Mouse (Mus musculus): ENCODE measurements at regions not wholly inside any gene's neighbourhood (a gene's known extent, or its start where the extent isn't known, plus 50 kb on each side); places are given as distances from the start of the nearest gene placed in this dataset.

DNA sequence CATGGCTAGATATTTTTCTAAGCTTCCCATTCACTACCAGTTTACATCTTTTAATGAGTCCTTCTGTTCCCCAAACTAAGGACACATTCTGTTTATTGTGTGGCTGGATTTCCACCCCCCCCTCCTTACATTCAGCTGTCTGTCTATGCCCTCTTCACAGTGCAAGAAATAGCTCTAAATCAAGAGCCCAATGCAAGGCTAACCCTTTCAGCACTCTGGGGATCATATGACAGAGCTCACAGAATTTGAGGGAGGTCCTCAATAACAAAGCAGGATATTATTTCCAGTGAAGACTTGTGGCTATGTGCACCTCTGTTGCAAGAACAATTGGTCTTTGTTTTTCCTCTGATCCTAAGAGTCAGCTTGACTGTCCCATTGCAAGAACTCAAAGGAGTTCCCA lies 874.1 kb upstream of the Gje1 start:
- Histone ChIP-seq H3K4me3 (replicated peaks) (no peak overlapping the region), H3K36me3 (no peaks in the 10 kb centered on the region), H3K4me1 (replicated peaks) (no peaks in the 10 kb centered on the region), H3K27ac (no peak overlapping the region), H3K27me3 (replicated peaks) (no peaks in the 10 kb centered on the region), H3K4me2 (replicated peaks) (no peak overlapping the region), H3K9ac (no peak overlapping the region), H3K9me3 (no peaks in the 10 kb centered on the region)
- peak; percentile 51; the same call in 1 of the 2 replicates for ATAC-seq

DNA sequence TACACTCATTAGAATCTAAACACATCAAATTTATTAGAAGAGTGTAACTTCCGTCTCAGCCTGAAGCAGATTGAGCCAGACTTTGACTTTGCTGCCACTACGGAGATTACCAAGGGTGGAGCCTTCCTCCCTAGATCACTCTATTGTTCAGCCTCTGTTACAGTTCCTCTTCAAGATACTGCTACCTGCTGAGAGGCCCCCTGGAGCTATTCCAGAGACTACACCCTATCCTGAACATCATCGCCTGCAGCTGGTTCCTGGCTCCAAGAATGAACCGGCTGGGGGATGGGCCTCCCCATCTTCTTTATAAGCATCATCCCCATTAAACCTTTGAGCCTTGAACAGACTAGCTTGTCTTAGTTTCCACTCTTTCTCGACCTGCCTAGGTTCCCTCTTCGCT lies 868.1 kb upstream of the Gje1 start:
- no peaks in the 10 kb centered on the region for H3K36me3 ChIP-seq
- H3K27ac ChIP-seq, result no peak overlapping the region
- no peaks in the 10 kb centered on the region for H3K4me1 ChIP-seq (replicated peaks)
- no peak overlapping the region for H3K4me2 ChIP-seq (replicated peaks)
- H3K4me3 ChIP-seq (replicated peaks), result no peak overlapping the region
- 72% methylated on average over 6 of the region's 6 CpGs for WGBS
- no peaks in the 10 kb centered on the region for H3K27me3 ChIP-seq (replicated peaks)
- H3K9ac ChIP-seq, result no peak overlapping the region
- H3K9me3 ChIP-seq, result no peaks in the 10 kb centered on the region
- no peak for ATAC-seq

DNA sequence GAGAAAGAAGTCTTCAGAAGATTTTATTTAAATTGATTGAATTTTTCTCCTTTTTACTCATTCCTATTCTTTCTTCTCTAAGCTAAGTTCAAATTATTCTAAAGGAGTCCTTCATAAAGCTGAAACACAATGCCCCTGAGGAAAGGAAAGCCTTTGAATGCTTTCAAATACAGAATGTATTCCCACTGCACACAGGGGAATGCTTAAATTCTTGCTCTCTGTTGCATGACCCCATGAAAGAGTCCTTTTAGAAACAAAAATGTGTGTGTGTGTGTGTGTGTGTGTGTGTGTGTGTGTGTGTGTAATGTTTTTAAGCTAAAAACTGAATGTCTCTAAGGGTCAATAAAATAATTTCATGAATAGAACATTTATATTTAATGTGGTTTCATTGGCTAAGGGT lies 846.1 kb upstream of the Gje1 start:
- no peaks in the 10 kb centered on the region for H3K9me3 ChIP-seq
- H3K27me3 ChIP-seq (replicated peaks), result no peaks in the 10 kb centered on the region
- no peak for ATAC-seq
- H3K4me3 ChIP-seq (replicated peaks), result no peak overlapping the region
- H3K36me3 ChIP-seq, result no peaks in the 10 kb centered on the region
- no peak overlapping the region for H3K27ac ChIP-seq
- no peak overlapping the region for H3K9ac ChIP-seq
- no peaks in the 10 kb centered on the region for H3K4me1 ChIP-seq (replicated peaks)
- no peak overlapping the region for H3K4me2 ChIP-seq (replicated peaks)

DNA sequence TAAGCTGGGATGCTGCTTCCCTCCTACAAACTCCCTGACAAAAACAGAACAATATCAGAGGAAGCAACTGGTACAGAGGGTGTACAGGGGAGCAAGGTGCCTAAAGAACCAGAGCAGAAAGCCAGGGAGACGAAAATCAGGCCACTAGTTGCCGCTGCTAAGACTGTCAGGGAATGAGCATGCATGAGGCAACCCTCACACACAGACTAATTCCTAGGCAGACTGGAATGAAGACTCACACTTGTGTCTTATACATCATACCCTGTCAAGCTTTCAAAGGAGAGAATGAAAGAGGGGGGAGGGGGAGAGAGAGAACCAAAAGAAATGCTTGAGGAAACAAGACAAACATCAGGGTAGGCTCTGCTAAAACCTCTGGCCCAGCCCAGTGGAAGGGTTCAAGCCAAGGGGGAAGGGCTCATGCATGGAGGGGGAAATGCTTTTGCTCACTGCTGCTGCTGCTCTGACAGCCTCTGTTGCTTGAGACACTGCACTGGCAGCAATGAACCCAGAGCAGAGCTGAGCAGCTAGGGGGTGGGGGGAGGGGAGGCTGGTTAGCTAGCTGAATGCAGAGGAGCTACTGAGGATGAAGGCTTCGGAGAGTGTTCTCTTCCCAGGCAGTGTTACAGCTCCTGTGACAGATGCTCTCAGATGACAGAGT lies 835.5 kb upstream of the Gje1 start:
- WGBS, result 43% methylated on average over 3 of the region's 3 CpGs

DNA sequence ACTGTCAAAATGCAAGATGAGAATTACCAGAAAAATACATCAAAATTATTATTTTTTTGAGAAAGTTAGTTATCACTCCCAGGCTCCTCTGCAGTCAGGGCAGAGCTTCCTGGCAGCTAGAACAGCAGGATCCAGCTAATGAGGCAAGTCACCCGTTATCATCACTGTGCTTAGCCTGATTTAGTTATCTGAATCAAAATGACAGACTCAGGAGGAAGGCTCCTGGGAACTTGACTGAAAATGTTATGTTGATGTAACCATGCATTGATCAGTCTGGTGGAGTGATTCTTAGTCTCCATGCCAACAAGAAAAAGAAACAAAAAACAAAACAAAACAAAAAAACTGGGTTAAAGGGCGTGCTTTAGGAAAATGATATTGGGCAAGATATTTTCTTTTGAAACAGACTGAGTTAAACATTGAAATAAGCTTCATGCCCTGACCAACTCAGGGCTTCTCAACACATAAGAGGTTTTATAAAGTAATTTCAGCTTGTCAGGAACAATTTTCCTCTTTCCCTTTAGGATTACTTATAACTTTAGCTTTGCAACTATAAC lies 823.9 kb upstream of the Gje1 start:
- Histone ChIP-seq H3K4me3 (replicated peaks) (no peak overlapping the region), H3K4me2 (replicated peaks) (no peak overlapping the region), H3K27ac (no peak overlapping the region), H3K9me3 (no peaks in the 10 kb centered on the region), H3K27me3 (replicated peaks) (no peaks in the 10 kb centered on the region), H3K36me3 (no peaks in the 10 kb centered on the region), H3K9ac (no peak overlapping the region), H3K4me1 (replicated peaks) (no peaks in the 10 kb centered on the region)
- no peak for ATAC-seq
- WGBS, result 58% methylated on average over 2 of the region's 2 CpGs

More for the DNA sequence above, 835.5 kb upstream of the Gje1 start:
- H3K27ac ChIP-seq, result no peak overlapping the region
- no peak for ATAC-seq
- H3K4me1 ChIP-seq (replicated peaks), result no peaks in the 10 kb centered on the region
- H3K4me2 ChIP-seq (replicated peaks), result no peak overlapping the region
- no peaks in the 10 kb centered on the region for H3K9me3 ChIP-seq
- no peaks in the 10 kb centered on the region for H3K36me3 ChIP-seq
- H3K9ac ChIP-seq, result no peak overlapping the region
- no peaks in the 10 kb centered on the region for H3K27me3 ChIP-seq (replicated peaks)
- no peak overlapping the region for H3K4me3 ChIP-seq (replicated peaks)

DNA sequence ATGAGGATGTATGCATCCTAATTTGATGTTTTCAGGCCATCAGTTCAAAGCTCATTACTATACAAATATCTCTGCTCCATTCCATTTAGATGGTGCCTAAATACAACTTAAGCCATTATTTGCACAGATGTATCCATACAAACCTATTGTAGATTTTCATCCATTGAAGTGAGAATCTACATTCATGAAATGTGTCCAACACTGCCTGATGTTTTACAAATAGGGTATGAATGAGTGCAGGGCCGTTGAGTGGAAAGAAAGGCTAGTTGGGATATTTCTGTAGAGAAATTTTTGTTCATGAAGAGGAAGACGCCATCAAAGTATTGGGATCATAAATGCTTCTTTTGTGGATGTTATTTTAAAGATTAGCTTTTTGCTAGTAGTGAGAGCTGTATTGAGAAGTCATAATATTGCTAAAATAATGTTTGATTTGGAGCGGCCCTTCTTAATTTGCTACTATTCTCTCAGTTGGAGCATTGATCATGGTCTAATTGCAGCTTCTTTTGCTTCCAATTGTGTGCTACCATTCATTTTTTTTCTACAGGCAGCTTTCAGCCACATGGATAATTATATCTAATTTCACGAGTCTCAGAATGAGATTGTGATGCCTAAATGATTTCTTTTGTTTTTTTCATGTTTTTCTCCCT lies 822.9 kb upstream of the Gje1 start:
- H3K27me3 ChIP-seq (replicated peaks), result no peaks in the 10 kb centered on the region
- H3K4me1 ChIP-seq (replicated peaks), result no peaks in the 10 kb centered on the region
- no peak overlapping the region for H3K4me3 ChIP-seq (replicated peaks)
- ATAC-seq, result no peak
- no peak overlapping the region for H3K4me2 ChIP-seq (replicated peaks)
- no peak overlapping the region for H3K9ac ChIP-seq
- no peak overlapping the region for H3K27ac ChIP-seq
- 87% methylated on average over 4 of the region's 4 CpGs for WGBS
- no peaks in the 10 kb centered on the region for H3K36me3 ChIP-seq
- no peaks in the 10 kb centered on the region for H3K9me3 ChIP-seq

DNA sequence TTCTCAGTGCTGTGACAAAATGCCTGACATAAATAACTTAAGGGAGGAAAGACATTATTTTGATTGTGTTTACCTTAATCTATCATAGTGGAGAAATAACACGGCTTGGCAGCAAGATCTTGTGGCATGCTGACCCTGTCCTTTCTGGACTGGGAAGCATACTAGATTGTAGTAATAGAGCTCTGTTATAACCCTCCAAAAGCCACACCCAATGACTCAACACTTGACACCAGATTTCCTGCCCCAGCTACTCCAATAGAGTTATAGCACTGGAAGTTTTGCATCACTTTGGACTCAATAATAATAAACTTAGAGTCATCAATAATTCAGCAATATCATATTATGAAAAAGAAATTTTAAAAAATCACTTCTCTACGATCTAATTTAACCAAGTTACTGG lies 818.0 kb upstream of the Gje1 start:
- H3K4me1 ChIP-seq (replicated peaks), result no peaks in the 10 kb centered on the region
- no peaks in the 10 kb centered on the region for H3K9me3 ChIP-seq
- no peak overlapping the region for H3K27ac ChIP-seq
- no peak overlapping the region for H3K9ac ChIP-seq
- 74% methylated on average over 2 of the region's 2 CpGs for WGBS
- ATAC-seq, result peak; percentile 28; the same call in 1 of the 2 replicates
- H3K4me2 ChIP-seq (replicated peaks), result no peak overlapping the region
- H3K27me3 ChIP-seq (replicated peaks), result no peaks in the 10 kb centered on the region
- no peaks in the 10 kb centered on the region for H3K36me3 ChIP-seq
- H3K4me3 ChIP-seq (replicated peaks), result no peak overlapping the region

DNA sequence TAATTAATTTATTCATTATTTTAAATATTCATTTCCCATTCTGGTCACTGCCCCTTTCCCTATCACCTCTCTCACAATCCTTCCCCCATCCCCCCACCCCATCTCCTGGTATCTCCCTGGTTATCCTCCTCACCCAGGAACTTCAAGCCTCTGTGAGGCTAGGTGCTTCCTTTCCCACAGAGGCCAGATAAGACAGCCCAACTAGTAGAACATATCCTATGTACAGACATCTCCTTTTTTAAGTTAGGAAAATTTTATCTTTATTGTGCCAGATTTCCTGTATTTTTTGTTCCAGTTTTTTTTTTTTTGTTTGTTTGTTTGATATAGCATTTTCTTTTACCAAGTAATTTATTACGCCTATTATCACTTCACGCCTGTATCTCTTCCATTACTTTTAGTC lies 769.4 kb upstream of the Gje1 start:
- H3K4me1 ChIP-seq (replicated peaks), result no peaks in the 10 kb centered on the region
- 93% methylated on average over 2 of the region's 2 CpGs for WGBS
- H3K36me3 ChIP-seq, result no peaks in the 10 kb centered on the region
- no peak overlapping the region for H3K27ac ChIP-seq
- no peak overlapping the region for H3K4me3 ChIP-seq (replicated peaks)
- H3K9me3 ChIP-seq, result no peaks in the 10 kb centered on the region
- H3K9ac ChIP-seq, result no peak overlapping the region
- no peak overlapping the region for H3K4me2 ChIP-seq (replicated peaks)
- H3K27me3 ChIP-seq (replicated peaks), result no peaks in the 10 kb centered on the region
- no peak for ATAC-seq

DNA sequence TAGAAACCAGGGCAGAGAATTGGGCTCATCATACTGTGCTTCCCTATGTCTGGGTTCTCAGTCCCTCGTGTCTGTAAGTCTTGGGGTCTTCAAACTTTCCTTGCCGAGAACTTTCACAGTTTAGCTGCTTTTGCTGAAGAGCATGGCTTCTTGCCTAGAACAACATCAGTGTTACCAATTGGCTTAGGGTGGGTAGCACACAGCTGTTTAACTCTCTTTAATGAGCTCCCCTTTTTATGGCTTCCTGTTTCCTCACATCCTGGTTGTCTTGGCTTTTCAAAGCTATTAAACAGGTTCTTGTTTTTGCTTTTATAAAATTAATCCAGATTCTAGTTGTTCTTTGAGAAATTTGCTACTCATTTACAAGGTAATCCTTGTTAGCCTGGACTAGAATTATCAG lies 725.3 kb upstream of the Gje1 start:
- Histone ChIP-seq H3K4me2 (replicated peaks) (no peak overlapping the region), H3K36me3 (no peaks in the 10 kb centered on the region), H3K4me1 (replicated peaks) (no peaks in the 10 kb centered on the region), H3K9me3 (no peaks in the 10 kb centered on the region), H3K27me3 (replicated peaks) (no peaks in the 10 kb centered on the region), H3K4me3 (replicated peaks) (no peak overlapping the region), H3K27ac (no peak overlapping the region), H3K9ac (no peak overlapping the region)
- no peak for ATAC-seq
- WGBS, result 80% methylated on average over 2 of the region's 2 CpGs

DNA sequence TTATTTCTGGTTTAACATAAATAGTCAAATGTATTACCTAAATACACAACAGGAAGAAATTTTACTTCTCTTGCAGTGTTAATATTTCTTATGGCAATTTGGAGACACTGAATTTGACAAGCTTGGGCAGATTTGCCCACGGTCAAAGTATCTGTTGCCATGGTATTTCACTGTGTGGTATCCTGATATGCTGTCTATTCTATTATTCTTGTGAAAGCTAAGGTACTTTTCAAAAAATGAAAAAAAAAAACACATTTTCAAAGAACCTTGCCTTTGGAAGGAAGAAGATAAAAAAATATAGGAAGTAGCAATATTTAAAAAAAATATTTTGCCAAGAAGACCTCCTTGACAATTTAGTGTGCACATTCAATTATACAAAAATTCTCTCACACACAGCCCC lies 723.2 kb upstream of the Gje1 start:
- Histone ChIP-seq H3K36me3 (no peaks in the 10 kb centered on the region), H3K4me2 (replicated peaks) (no peak overlapping the region), H3K4me3 (replicated peaks) (no peak overlapping the region), H3K9ac (no peak overlapping the region), H3K27ac (no peak overlapping the region), H3K27me3 (replicated peaks) (no peaks in the 10 kb centered on the region), H3K4me1 (replicated peaks) (no peaks in the 10 kb centered on the region), H3K9me3 (no peaks in the 10 kb centered on the region)
- WGBS, result 76% methylated on average over 1 of the region's 1 CpGs
- ATAC-seq, result no peak

DNA sequence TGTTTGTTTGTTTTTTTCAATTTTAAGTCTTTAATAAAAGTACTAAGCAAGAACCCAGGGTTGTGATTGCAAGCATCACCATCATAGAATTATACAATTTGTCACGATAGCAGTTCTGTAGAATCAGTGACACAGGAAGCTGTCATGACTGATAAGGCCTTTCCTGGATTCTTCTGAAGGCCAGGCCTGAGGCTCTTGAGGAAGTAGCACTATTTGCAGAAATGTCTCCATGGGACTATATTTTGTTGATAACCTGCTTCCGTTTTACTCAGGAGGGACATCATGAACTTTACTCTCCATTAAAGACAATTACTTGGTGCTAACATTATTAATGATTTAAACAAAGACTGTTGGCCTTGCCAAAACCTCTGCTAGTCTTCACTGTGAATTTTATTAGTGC lies 708.7 kb upstream of the Gje1 start:
- Histone ChIP-seq H3K4me3 (replicated peaks) (no peak overlapping the region), H3K4me1 (replicated peaks) (no peaks in the 10 kb centered on the region), H3K27ac (no peak overlapping the region), H3K4me2 (replicated peaks) (no peak overlapping the region), H3K36me3 (no peaks in the 10 kb centered on the region), H3K9me3 (no peaks in the 10 kb centered on the region), H3K9ac (no peak overlapping the region), H3K27me3 (replicated peaks) (no peaks in the 10 kb centered on the region)
- 73% methylated on average over 2 of the region's 2 CpGs for WGBS
- ATAC-seq, result no peak

DNA sequence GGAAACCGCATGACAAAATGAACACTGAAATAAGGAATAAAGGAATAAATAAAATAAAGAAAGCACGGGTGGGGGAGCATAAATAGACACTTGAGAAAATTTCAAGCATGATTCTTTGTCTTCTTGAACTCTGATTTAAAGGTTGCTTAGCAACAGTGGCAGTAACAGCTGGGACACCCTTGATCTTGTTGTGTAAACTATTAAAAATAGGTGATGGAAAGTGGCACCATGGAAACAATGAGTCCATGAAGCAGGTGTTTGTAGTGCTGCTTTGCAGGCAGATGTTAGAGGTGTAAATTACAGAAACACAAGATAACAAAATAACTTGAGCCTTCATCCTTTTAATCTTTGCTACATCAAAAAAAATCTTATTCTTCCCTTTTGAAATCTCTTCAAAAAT lies 688.2 kb upstream of the Gje1 start:
- Histone ChIP-seq H3K27ac (no peak overlapping the region), H3K9me3 (no peaks in the 10 kb centered on the region), H3K27me3 (replicated peaks) (no peaks in the 10 kb centered on the region), H3K9ac (no peak overlapping the region), H3K4me3 (replicated peaks) (no peak overlapping the region), H3K4me1 (replicated peaks) (no peaks in the 10 kb centered on the region), H3K36me3 (no peaks in the 10 kb centered on the region), H3K4me2 (replicated peaks) (no peak overlapping the region)
- WGBS, result 40% methylated on average over 2 of the region's 2 CpGs
- no peak for ATAC-seq

DNA sequence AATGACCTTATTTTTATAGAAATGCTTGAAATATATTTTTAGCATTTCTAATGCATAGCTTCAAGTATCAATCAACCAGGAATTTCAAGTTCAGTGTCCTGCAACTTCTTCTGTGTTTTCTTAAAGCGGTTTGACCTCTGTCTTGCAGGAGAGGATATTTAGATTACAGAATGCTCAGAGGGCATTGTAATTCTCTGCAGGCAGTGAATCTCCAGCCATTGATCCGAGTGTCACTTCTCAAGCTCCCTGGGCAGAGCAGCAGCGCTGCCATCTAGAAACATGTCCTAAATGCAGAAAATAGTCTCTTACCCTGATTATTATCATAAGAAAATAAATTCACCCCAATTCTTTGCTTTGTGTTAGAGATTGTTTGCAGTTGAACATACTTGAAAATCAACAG lies 687.7 kb upstream of the Gje1 start:
- H3K36me3 ChIP-seq, result no peaks in the 10 kb centered on the region
- ATAC-seq, result no peak
- H3K4me3 ChIP-seq (replicated peaks), result no peak overlapping the region
- H3K9me3 ChIP-seq, result no peaks in the 10 kb centered on the region
- H3K4me1 ChIP-seq (replicated peaks), result no peaks in the 10 kb centered on the region
- WGBS, result 34% methylated on average over 3 of the region's 3 CpGs
- H3K9ac ChIP-seq, result no peak overlapping the region
- no peak overlapping the region for H3K27ac ChIP-seq
- no peak overlapping the region for H3K4me2 ChIP-seq (replicated peaks)
- no peaks in the 10 kb centered on the region for H3K27me3 ChIP-seq (replicated peaks)

Measured in intestine, embryonic 15.5 days (tissue).